Mouse (Mus musculus): ENCODE data around the gene Donson. TPM values are rescaled to one million over a fixed set of nuclear protein-coding genes. Genes with fewer than 3 reads are reported as not detected.
A peak's percentile ranks its signal among the peaks of the same experiment; 100 is the strongest.

Gene Donson
- 10 to 100 TPM; 15.0 to 21.0 TPM for total RNA-seq (2021)
- long read RNA-seq, experiment 1, partial matches to known transcripts: 0 of 5 reads
- long read RNA-seq, experiment 1, other reads (novel, unspliced or antisense): 2 of 5 reads
- long read RNA-seq, experiment 2, transcript Donson-201 (10 exons, 2,365 nt): major isoform, 19 of 23 reads
- long read RNA-seq, experiment 2, partial matches to known transcripts: 1 of 23 reads
- long read RNA-seq, experiment 2, other reads (novel, unspliced or antisense): 3 of 23 reads

- DNase-seq (ENCODE audit: low spot score in 2 of 2): peak; percentile 89 to 94
These were observed at the start of gene Donson for GRCm38 (mm10) chr16:91688619-91689334. Gene Donson (minus strand): TSS chr16:91688770.

- no peak for DNase-seq (ENCODE audit: low spot score in 2 of 2)
These were observed 47.7 kb upstream of the Donson start for GRCm38 (mm10) chr16:91736046-91736816.

- no peak for DNase-seq (ENCODE audit: low spot score in 2 of 2)
These were observed 46.2 kb upstream of the Donson start for GRCm38 (mm10) chr16:91734771-91735170.

- no peak for DNase-seq (ENCODE audit: low spot score in 2 of 2)
These were observed 44.2 kb upstream of the Donson start for GRCm38 (mm10) chr16:91732816-91733215.

GRCm38 (mm10) chr16:91730446-91730845 is 41.9 kb upstream of the Donson start:
- DNase-seq (ENCODE audit: low spot score in 2 of 2): no peak

GRCm38 (mm10) chr16:91729821-91730441 is 41.4 kb upstream of the Donson start:
- DNase-seq (ENCODE audit: low spot score in 2 of 2): no peak

GRCm38 (mm10) chr16:91729066-91729482 is 40.5 kb upstream of the Donson start, which contains the start of gene Itsn1:
Gene Itsn1 (plus strand): TSS chr16:91729281.
- peak; percentile 80 to 94 for DNase-seq (ENCODE audit: low spot score in 2 of 2)

- DNase-seq (ENCODE audit: low spot score in 2 of 2): peak; percentile 82 to 88
These were observed 39.8 kb upstream of the Donson start, which contains the start of gene Cryzl1 for GRCm38 (mm10) chr16:91728123-91729065. Gene Cryzl1 (minus strand): TSS chr16:91728975.

- no peak for DNase-seq (ENCODE audit: low spot score in 2 of 2)
These were observed 38.9 kb upstream of the Donson start for GRCm38 (mm10) chr16:91727433-91727832.

GRCm38 (mm10) chr16:91724247-91724646 is 35.7 kb upstream of the Donson start:
- no peak for DNase-seq (ENCODE audit: low spot score in 2 of 2)

GRCm38 (mm10) chr16:91717399-91717798 is 28.8 kb upstream of the Donson start:
- no peak for DNase-seq (ENCODE audit: low spot score in 2 of 2)

GRCm38 (mm10) chr16:91716927-91717349 is 28.4 kb upstream of the Donson start:
- no peak for DNase-seq (ENCODE audit: low spot score in 2 of 2)

GRCm38 (mm10) chr16:91710241-91710640 is 21.7 kb upstream of the Donson start:
- DNase-seq (ENCODE audit: low spot score in 2 of 2): no peak

GRCm38 (mm10) chr16:91704603-91705340 is 16.2 kb upstream of the Donson start:
- DNase-seq (ENCODE audit: low spot score in 2 of 2): no peak

- no peak for DNase-seq (ENCODE audit: low spot score in 2 of 2)
These were observed 14.2 kb upstream of the Donson start for GRCm38 (mm10) chr16:91702771-91703188.

- DNase-seq (ENCODE audit: low spot score in 2 of 2): no peak
These were observed 13.3 kb upstream of the Donson start for GRCm38 (mm10) chr16:91701908-91702307.

GRCm38 (mm10) chr16:91698995-91699394 is 10.4 kb upstream of the Donson start:
- DNase-seq (ENCODE audit: low spot score in 2 of 2): no peak

GRCm38 (mm10) chr16:91695108-91695755 is 6.7 kb upstream of the Donson start:
- no peak for DNase-seq (ENCODE audit: low spot score in 2 of 2)
